Mouse (Mus musculus): ENCODE results near the gene Serpinf1.
"Not testable (repeated sequence)": the region's sequence is repeated elsewhere in the genome, so short reads cannot be mapped to it uniquely, and the experiment has no call there.

Serpinf1 gene

DNA sequence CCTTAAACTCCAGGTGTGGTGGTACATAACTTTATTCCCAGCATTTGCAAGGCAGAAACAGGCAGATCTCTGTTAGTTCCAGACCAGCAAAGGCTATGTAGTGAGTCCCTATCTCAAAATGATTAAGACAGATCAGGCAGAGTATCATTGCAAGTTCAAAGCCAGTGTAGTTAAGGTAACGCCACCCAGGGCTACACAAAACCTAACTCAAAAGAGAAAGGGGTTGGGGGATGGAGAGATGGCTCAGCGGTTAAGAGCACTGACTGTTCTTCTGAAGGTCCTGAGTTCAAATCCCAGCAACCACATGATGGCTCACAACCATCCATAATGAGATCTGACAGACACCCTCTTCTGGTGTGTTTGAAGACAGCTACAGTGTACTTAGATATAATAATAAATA is 33.5 kb upstream of the Serpinf1 start:
- DNase-seq (ENCODE audit: low spot score in 2 of 2): not testable (repeated sequence)

DNA sequence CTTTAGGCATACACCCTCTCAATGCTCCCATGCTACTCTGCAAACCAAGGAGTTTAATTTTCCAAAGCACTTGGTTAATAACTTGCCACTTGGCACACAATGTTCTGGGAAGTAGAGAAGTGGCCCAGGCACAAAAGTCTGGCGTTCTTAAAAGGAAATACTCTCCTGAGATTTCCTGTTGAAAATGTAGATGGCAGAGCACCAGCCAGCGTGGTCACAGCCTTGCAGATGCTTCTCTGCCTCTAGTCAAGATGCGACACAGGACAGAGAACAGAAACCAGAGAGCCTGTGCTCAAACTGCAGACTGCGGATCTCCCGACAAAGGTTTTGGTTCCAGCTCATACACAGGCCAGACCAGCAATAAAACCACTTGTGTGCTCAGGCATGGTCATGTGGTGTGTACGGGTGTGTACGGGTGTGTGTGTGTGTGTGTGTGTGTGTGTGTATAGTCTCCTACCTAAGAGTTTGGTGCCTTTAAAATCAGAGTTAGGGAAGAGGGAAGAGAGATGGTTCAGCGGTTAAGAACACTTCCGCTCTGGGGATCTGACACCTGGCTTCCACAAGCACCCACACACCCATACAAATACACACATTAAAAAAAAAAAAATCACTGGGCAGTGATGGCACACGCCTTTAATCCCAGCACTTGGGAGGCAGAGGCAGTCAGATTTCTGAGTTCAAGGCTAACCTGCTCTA is 32.7 kb upstream of the Serpinf1 start:
- no peak for DNase-seq (ENCODE audit: low spot score in 2 of 2)

DNA sequence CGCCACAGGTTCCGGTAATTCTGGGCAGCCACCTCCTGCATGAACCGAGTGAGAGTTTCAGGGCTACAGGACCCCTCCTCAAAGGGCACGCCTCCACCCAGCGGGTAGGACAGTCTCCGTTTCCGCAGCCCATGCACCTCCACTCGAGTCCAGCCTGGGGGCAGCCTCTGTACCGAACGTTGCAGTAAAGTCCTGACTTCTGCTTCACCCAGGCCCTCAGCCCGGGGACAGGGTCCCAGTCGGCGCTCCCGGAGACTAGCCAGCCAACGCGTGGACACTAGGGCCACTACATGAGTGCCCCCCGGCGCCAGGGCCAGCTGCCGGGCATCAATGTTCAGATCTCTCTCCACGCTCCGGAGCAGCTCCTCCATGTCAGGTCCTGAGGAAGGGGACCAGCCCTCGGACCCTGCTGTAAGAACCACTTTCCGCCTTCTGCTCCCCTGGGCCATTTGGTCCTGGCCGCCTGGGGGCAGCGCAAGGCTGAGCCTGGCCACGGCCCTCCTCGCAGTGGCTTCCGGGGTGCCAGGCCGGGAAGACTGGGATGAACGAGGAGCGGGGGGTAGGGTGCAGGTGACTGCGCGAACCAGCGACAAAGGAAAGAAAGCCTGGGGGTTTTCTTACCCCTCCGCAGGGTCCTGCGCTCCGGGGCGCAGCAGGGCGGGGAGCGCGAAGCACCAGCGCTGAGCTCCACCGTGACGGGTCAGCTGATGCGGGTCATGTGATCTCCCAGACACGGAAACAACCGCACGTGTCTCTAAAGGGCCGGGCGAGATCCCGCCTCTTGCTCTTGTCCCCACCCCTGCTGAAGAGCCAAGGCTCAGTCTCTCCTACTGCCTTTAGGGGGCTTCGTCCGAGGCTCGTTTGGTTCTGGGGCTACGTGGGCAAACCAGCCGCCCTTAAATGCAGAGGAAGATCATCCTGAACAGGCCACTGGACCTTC is 31.8 kb upstream of the Serpinf1 start, which contains the start of gene Wdr81:
Gene Wdr81, minus strand, starts transcription at position 727 of the 940 bp plus-strand sequence.
- DNase-seq (ENCODE audit: low spot score in 2 of 2): peak; percentile 85 to 91

DNA sequence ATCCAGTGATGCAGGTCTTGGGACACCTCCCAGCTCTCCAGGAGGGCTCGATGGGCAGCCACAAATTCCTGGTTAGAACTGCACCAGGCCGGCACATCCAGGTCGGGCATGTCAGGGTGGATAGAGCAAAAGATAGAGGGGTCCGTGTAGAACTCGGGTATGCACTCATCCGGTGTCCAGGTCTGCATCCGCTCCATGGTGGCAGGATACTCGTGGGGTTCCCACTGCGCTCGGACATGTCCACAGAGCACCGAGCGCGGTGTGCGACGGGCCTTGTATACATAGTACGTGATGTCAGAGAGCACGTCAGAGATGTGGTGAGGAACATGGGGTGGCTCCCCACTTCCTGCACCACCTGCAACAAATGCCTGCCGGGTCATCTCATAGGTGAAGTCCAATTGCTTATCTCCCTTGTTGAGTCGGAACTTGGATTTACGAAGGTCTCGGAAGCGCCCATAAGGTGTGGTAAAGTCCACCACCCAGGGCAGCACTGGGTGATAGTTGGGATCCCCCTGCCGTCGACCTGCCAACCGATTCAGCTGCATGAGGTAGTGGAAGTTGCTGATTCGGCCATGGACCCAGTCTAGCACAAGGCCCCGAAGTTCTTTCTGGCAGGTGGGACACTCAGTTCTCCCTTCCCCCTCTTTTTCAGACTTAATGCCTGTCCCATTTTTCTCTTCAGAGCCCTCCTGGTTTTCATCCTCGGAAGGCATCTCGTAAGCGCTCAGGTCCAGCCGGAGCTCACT is 30.5 kb upstream of the Serpinf1 start:
- DNase-seq (ENCODE audit: low spot score in 2 of 2): no peak

DNA sequence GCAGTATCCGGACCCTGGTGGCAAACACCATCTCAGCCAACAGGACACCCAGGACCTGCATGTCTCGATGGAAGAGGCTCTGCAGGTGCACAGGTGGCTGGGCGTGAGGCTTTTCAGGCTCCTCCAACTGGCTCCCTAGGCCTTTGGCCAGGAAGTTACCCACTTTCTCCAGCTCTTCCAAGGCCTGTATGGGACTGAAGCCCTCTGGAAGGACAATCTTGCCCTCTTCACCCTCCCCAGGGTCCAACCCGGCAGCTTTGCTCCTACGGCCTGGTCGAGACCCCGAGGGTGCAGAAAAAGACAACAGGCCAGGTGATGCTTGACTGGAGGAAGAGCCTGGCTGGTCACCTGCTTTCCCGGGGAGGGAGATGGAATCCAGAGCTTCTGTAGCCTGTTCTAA is 29.6 kb upstream of the Serpinf1 start:
- DNase-seq (ENCODE audit: low spot score in 2 of 2): no peak

DNA sequence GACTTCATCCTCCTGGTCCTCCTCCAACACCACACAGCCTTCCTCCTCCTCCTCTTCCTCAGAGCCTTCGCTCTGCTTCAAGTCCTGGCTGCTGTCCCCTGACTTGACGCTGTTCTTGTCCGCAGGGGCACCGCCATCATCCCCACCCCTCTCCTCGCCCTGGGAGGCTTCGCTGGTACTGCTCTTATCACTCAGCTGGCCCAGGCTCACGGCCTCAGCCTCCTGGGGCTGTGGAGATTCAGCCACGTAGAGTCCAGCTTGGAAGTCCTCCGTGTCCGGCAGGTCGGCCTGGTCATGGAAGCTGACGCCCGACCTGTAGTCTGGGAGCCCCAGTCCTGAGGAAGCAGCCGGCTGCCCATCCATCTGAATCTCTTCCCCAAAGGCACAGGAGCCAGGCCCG is 28.4 kb upstream of the Serpinf1 start:
- DNase-seq (ENCODE audit: low spot score in 2 of 2): peak; percentile 47 to 76

DNA sequence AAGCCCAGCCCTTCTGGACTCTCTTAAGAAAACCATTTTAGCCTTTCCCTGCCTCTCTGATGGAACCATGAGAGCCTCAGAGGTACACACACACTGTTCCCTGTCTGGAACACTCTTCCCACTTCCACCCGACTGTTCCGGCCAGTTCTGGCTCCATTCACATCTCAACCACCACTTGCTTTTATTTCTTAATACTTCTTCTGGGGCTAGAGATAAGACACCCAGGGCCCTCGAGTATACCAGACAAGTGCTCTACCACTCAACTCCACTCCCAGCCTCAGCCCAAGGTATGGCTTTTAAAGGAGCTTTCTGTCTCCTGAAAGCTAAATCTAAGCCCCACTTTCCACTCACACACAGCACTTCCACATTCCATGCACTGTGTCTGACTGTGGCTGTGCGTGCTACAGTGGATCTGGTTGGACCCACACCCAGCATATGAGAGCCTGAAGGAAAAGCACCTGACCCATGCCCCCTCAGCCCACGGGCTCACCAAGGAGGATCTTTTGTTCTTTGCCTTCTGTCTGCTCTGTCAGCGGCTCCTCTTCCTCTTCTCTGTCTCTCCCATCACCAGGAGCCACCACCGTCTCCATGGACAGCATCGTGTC is 27.9 kb upstream of the Serpinf1 start:
- peak; percentile 49 to 67 for DNase-seq (ENCODE audit: low spot score in 2 of 2)

DNA sequence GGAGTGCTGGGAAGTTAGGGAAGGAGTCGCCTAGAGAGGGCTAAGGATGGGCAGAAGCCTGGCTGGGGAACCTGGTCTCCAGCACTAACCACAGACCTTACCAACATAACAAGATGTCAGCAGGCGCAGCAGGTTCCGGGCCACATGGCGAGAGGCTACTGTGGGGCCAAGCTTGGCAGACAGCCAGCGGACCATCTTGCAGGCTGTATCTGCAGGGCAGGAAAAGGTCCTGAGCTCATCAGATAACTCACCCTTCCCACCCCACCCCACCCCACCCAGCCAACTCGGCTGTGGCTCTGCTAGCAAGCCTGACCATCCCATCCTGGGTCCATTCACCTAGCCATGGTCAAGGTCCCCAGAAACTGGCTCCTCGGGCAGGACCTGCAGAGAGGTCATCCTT is 27.2 kb upstream of the Serpinf1 start:
- peak; percentile 88 to 92 for DNase-seq (ENCODE audit: low spot score in 2 of 2)

DNA sequence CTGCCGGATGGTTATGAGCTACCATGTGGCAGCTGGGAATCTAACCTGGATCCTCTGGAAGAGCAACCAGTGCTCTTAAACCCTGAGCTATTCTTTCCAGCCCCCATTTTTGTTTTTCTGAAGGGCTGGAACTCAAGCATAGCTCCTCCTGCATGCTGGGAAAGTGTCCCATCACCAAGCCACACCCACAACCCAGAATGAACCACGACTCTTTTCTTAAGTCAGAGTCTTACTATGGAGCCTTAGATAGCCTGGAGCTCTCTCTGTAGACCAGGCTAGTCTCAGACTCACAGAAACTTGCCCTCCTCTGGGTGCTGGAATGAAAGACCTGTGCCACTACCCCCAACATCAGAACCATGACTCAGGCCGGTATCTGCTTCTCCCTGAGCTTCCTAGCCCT is 26.1 kb upstream of the Serpinf1 start:
- DNase-seq (ENCODE audit: low spot score in 2 of 2): no peak

DNA sequence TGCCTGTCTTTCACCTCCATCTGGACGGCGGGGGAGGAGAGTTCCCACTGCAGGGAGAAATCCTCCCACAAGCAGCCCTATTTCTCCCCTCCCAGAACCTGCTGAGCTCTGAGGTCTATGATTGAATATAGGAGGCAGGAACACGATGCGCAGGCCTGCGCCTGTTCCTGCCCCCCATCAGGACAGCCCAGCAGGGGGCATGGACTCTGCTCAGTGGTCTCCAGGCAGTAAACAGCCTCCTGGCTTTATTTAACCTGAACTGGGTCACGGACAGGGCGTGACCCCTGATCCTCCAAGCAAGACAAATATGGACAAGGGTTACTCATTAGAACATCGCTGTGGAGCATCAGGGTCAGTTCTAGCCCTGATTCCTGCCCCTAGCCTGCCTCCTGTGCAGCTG is 21.2 kb upstream of the Serpinf1 start:
- DNase-seq (ENCODE audit: low spot score in 2 of 2): no peak

DNA sequence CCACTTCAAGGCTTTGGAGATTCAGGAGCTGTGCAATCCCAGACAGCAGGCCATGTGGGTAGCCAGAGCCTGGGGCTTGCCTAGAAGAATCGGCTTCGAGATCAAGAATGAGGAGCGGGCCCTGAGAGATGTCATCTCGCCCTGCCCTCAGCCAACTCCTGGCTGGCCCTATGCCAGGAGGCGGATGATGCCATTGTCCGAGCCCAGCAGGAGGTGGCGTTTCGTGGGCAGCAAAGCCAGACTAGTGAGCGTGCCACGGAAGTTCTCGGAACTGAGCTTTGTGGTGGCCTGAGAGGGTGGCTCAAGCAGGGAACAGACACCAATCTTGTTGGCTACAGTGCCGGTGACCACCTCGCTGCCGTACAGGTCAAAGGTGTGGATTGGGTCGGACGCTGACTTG is 19.1 kb upstream of the Serpinf1 start:
- DNase-seq (ENCODE audit: low spot score in 2 of 2): no peak

DNA sequence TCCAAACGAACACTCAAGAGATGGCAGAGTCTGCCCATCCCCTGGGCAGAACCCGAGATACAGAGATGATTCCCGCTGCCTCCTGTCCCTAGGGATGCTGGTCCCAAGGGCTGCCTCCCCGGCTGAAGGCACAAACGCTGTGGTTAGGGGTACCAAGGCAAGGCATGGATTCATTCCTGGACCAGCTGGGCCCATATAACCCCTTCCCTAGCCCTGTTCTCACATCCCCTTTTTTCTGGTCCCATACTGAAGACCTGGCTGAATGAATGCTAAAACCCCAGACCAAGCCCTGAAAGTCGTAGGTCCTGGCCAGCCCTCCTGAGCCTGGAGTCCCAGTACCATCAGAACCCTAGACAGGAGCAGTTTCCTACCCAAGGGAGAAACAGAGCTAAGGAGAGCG is 18.5 kb upstream of the Serpinf1 start:
- DNase-seq (ENCODE audit: low spot score in 2 of 2): no peak

DNA sequence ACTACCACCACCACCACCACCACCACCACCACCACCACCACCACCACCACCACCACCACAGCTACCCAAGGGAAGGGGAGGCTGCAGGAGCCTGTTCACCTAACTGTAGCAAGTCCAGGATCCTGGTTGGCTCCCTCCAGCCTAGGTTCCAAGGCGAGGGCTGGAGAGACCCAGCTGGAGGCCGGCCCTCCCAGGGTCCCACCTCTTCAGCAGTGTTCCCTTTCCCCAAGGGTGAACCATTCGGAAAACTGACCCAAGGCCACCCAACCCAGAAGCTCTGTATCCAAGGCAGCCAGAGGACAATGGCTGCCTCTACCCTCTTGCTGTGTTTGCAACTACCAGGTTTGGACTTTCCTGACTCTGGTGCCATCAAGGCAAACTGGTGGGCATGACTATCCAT is 17.4 kb upstream of the Serpinf1 start:
- DNase-seq (ENCODE audit: low spot score in 2 of 2): no peak

DNA sequence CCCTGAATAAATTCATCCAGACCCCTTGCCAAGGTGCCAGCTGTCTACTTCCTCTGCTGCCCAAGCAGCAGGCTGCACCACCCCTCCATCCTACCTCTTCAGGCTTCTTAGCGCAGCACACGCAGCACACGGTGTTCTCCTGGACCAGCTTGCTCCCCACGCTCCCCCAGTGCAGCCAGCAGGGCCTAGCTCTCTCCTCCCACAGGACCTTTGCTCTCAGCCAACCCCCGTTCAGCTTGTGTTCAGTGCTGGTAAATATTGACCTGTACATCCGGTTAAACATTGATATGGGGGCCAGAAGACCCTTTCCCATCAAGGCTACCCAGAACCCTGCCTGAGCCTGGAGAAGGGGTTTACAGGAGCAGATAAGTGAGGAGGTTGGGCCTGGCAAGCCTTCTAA is 16.9 kb upstream of the Serpinf1 start, which contains the start of gene Serpinf2:
Gene Serpinf2, minus strand, starts transcription at position 229 of the 400 bp plus-strand sequence.
- no peak for DNase-seq (ENCODE audit: low spot score in 2 of 2)

DNA sequence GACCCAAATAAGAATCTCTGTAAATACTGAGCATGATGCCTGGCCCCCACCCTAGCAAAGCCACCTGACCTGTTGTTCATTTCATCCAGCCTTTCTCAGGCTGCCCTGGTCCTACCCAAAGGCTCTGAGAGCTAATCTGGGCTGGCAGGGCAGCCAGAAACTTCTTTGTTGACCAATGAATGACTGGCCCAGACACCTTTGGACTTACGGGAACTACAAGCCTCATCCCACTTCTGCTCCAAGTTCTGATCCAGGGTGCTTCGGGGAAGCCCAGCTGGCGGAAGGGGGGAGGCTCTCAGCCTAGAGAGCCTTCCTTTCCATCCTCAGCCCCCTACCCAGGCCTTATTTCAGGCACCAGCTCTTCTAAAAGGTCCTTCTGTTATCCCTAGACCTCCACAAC is 16.3 kb upstream of the Serpinf1 start:
- DNase-seq (ENCODE audit: low spot score in 2 of 2): no peak

DNA sequence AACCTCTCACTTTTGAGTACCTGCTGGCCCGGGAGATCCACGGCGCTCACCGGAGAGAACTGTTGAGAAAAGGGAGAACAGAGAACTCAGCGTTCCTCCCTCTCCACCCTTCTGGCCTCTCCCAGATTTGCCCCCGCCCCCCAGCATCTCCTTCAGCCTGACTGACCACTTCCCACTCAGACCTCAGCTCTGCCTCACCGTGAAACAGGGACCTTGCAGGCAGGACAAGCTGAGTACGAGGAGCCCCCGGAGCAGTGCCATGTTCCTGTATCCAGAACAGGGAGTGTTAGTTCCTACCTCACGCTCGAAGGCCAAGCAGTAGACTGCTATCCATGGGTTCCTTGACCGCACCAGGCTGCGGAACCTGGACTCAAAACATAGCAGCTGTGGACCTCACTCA is 15.7 kb upstream of the Serpinf1 start:
- DNase-seq (ENCODE audit: low spot score in 2 of 2): no peak

DNA sequence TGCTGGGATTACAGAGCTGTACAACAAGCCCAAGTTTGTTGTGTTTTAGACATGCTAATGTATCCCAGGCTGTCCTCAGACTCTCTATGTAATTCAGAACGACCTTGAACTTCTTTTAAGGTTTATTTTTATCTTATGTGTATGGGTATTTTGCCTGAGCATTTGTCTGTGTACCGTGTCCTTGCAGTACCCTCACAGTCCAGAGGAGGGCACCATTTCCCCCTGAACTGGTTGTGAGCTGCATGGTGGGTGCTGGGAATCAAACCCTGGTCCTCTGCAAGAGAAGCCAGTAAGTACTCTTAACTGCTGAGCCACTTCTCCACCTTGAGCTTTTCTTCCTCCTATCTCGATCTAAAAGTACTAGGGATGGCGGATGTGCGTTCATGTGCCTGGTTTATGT is 11.6 kb upstream of the Serpinf1 start:
- no peak for DNase-seq (ENCODE audit: low spot score in 2 of 2)

DNA sequence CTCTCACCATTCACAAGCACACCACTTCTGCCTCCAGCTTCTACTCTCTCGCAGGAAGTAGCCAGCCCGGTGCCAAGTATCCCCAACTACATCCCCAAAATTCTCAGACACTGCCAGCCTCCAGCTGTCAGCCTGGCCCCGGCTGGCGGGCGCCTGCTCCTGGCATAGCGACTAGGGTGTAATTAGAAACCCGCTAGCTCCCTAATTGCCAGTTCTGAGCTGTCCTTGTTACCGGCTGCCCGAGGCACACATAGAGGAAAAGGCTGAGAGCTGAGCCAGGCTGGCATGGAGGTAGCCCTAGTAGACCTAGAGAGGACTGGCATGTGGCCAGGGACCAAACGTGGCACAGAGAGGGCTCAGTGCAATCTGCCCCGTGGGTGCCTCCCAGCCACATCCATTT is 8.8 kb upstream of the Serpinf1 start:
- no peak for DNase-seq (ENCODE audit: low spot score in 2 of 2)

DNA sequence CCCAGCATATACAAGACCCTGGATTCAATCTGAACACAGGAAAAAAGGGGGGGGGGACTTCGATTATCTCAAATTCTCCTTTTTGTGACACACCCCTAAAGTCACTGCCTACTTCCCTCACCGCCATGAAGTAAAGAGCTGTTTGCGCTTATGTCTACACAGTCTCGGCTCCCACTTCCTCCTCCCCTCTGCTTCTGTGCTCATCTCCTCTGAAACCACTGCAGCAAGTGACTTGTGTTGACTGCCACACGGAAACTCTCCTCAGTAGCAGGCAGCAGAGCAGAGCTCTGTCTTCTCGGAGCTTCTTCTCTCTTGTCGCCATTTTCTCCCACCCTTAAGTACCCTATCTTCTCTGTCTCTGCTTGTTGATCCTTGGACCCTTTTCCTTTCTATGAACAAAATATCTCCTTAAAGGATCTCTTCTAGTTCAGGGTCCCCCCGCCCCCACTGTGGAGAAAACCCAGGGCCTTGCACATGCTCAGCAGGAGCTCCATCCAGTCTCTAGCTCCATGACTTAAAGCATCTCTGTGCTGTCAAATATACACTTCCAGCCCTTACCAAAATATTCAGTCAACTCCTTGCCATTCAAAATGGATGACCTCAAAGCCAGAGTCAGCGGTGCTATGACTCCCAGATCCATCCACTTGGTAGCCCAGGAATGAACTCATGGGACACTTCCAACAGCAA is 6.7 kb upstream of the Serpinf1 start:
- no peak for DNase-seq (ENCODE audit: low spot score in 2 of 2)

DNA sequence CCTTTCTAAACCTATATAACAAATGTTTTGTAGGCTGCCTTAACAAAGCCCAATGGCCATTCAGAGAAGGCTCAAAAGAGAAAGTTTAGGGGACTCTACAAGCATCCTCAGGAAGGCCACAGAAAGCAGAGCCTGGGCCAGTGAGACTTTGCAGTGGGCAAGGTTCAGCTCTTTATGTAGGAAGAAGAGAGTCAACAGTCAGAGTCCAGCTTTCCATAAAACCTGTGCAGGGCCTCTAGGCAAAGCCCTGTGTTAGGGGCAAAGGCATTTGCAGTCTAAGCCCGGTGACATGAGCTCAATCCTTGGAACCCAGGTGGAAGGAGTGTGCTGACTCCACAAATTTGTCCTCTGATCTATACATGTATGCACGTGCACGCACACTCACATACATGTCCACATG is 2.0 kb upstream of the Serpinf1 start:
- no peak for DNase-seq (ENCODE audit: low spot score in 2 of 2)

DNA sequence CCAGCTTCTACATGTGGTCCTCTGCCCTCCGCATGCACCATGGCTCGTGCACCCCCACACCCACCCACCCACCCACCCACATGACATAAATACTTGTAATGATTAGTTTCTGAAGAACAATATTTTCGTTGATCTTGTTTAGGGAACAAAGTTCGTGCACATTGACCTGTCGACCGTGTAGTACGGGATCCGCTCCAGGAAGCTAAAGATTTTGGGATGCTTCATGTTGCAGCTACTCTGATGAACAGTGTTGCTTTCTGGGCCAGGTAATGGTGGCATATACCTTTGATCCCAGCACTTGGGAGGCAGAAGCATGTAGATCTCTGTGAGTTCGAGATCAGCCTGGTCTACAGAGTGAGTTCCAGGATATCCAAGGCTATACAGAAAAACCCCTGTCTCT is 1.5 kb upstream of the Serpinf1 start:
- DNase-seq (ENCODE audit: low spot score in 2 of 2): no peak
